Mouse (Mus musculus): Measurements from ENCODE around the gene Il17f. TPM values are rescaled to one million over a fixed set of nuclear protein-coding genes. Genes with fewer than 3 reads are reported as not detected.

Gene Il17f
- polyA plus RNA-seq, 1 experiment from 2014 or later = 0.54 TPM

GRCm38 (mm10) chr1:20817596-20817995, 27.2 kb upstream of the Il17f start:
- peaks cover 45% of the 10 kb centered on the region for H3K36me3 ChIP-seq
- WGBS = 52% methylated on average over 12 of the region's 12 CpGs
- ATAC-seq (ENCODE audit: low FRiP score, low read depth) = no peak

GRCm38 (mm10) chr1:20817172-20817571, 26.8 kb upstream of the Il17f start:
- WGBS = 84% methylated on average over 9 of the region's 9 CpGs
- Histone ChIP-seq H3K9me3 (no peaks in the 10 kb centered on the region), H3K27ac (replicated peaks) (no peak overlapping the region), H3K36me3 (peaks cover 49% of the 10 kb centered on the region), H3K4me2 (replicated peaks) (no peak overlapping the region), H3K4me3 (no peak overlapping the region), H3K9ac (replicated peaks) (no peak overlapping the region), H3K27me3 (no peaks in the 10 kb centered on the region), H3K4me1 (peaks cover 12% of the 10 kb centered on the region)
- no peak for ATAC-seq (ENCODE audit: low FRiP score, low read depth)

More at GRCm38 (mm10) chr1:20817596-20817995, 27.2 kb upstream of the Il17f start:
- Histone ChIP-seq H3K9ac (replicated peaks) (no peak overlapping the region), H3K4me2 (replicated peaks) (peak overlapping the region; percentile 39), H3K27me3 (no peaks in the 10 kb centered on the region), H3K9me3 (no peaks in the 10 kb centered on the region), H3K4me3 (no peak overlapping the region), H3K4me1 (peaks cover 12% of the 10 kb centered on the region), H3K27ac (replicated peaks) (no peak overlapping the region)

GRCm38 (mm10) chr1:20814521-20814920, 24.1 kb upstream of the Il17f start:
- Histone ChIP-seq H3K27ac (replicated peaks) (no peak overlapping the region), H3K9me3 (no peaks in the 10 kb centered on the region), H3K4me2 (replicated peaks) (no peak overlapping the region), H3K27me3 (no peaks in the 10 kb centered on the region), H3K9ac (replicated peaks) (no peak overlapping the region), H3K36me3 (peaks cover 76% of the 10 kb centered on the region), H3K4me1 (peaks cover 12% of the 10 kb centered on the region), H3K4me3 (no peak overlapping the region)
- 94% methylated on average over 8 of the region's 8 CpGs for WGBS
- no peak for ATAC-seq (ENCODE audit: low FRiP score, low read depth)

DNA sequence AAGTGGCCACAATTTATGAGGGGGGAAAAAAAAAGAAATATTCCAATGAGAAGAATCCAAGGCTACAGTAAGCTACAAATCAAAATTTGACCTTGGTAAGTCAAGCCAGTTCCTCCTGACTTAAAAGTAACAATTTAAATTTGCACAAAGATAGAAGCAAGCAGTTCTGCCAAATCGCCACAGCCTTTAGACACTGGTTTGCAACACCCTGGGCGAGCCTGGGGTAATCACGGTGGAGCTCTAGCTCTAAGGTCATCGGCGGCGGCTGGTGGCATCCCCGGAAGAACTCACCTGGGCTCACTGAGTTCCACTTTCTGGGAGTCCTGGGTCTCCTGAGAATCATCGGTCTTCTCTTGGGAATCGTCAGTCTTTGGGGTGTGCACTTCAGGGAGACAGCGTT, 14.1 kb upstream of the Il17f start:
- no peak for ATAC-seq (ENCODE audit: low FRiP score, low read depth)
- Histone ChIP-seq H3K4me3 (no peak overlapping the region), H3K36me3 (peaks cover 89% of the 10 kb centered on the region), H3K4me1 (no peaks in the 10 kb centered on the region), H3K4me2 (replicated peaks) (no peak overlapping the region), H3K9me3 (no peaks in the 10 kb centered on the region), H3K9ac (replicated peaks) (no peak overlapping the region), H3K27ac (replicated peaks) (no peak overlapping the region), H3K27me3 (no peaks in the 10 kb centered on the region)
- WGBS = 96% methylated on average over 10 of the region's 10 CpGs

DNA sequence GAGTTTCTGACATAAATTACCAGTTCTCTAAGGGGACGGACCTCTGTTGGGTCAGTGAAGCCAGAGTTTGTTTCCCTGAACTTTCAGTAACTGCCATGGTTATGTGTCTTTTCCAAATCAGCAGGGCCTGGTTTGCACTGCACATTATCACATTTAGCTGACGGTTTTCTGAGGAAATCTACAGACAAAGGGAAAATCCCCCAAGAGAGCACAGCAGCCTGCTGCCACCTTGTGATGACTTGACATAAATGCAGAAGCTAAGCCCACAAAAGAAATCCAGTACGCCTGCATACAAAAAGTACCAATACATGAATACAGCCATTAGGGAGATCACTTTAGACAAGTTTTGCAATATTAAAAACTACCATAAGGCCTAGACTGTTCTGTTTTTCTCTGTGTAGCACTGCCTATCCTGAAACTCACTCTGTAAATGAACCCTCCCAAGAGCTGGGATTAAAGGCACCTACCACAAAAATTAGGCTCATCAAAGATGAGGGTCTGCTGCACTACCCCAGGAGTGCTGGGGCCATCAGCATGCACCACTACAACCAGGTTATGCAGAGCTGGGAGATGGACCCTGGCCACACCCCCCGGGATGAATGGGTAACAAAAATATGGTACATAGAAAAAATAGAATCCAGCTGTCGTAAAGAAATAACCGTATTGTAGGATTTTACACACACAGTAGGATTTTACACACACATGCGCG, 11.4 kb upstream of the Il17f start:
- no peak overlapping the region; the same call in 1 of the 2 replicates for H3K27ac ChIP-seq (replicated peaks)
- no peak overlapping the region for H3K4me3 ChIP-seq
- H3K9ac ChIP-seq (replicated peaks) = no peak overlapping the region
- WGBS = 77% methylated on average over 8 of the region's 8 CpGs
- H3K36me3 ChIP-seq = peaks cover 68% of the 10 kb centered on the region
- H3K27me3 ChIP-seq = no peaks in the 10 kb centered on the region
- no peaks in the 10 kb centered on the region for H3K9me3 ChIP-seq
- no peak overlapping the region for H3K4me2 ChIP-seq (replicated peaks)
- no peaks in the 10 kb centered on the region for H3K4me1 ChIP-seq
- peak; percentile 69 for ATAC-seq (ENCODE audit: low FRiP score, low read depth)

GRCm38 (mm10) chr1:20801275-20801674, 10.9 kb upstream of the Il17f start:
- H3K9ac ChIP-seq (replicated peaks) = no peak overlapping the region
- H3K9me3 ChIP-seq = no peaks in the 10 kb centered on the region
- no peaks in the 10 kb centered on the region for H3K27me3 ChIP-seq
- peak; percentile 38; the same call in 1 of the 2 replicates for ATAC-seq (ENCODE audit: low FRiP score, low read depth)
- no peak overlapping the region for H3K4me3 ChIP-seq
- 92% methylated on average over 2 of the region's 2 CpGs for WGBS
- H3K27ac ChIP-seq (replicated peaks) = no peak overlapping the region
- H3K36me3 ChIP-seq = peaks cover 63% of the 10 kb centered on the region
- H3K4me2 ChIP-seq (replicated peaks) = no peak overlapping the region
- H3K4me1 ChIP-seq = no peaks in the 10 kb centered on the region

DNA sequence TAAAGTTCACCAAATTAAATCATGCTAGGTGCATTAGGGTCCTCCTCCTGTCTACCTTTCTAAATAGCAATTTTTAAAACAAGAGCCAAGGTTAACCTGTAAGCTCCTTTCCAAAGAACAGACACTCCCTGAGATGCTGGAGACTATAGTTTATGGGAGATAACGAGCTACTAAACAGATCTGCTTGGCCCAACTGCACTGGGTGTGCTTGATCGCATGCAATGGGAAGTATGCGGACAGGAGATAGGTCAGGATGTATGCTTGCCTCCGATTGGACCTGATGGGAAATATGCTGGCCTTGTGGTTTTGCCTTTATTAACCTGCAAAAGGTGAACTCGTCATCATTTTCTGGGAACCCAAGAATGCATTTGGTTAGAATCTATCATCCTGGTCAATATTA, 4.8 kb upstream of the Il17f start:
- WGBS = 95% methylated on average over 5 of the region's 5 CpGs
- no peak for ATAC-seq (ENCODE audit: low FRiP score, low read depth)
- H3K4me2 ChIP-seq (replicated peaks) = no peak overlapping the region
- no peaks in the 10 kb centered on the region for H3K27me3 ChIP-seq
- H3K9me3 ChIP-seq = no peaks in the 10 kb centered on the region
- H3K36me3 ChIP-seq = peaks cover 13% of the 10 kb centered on the region
- no peak overlapping the region for H3K9ac ChIP-seq (replicated peaks)
- H3K27ac ChIP-seq (replicated peaks) = no peak overlapping the region
- H3K4me1 ChIP-seq = no peaks in the 10 kb centered on the region
- no peak overlapping the region for H3K4me3 ChIP-seq

DNA sequence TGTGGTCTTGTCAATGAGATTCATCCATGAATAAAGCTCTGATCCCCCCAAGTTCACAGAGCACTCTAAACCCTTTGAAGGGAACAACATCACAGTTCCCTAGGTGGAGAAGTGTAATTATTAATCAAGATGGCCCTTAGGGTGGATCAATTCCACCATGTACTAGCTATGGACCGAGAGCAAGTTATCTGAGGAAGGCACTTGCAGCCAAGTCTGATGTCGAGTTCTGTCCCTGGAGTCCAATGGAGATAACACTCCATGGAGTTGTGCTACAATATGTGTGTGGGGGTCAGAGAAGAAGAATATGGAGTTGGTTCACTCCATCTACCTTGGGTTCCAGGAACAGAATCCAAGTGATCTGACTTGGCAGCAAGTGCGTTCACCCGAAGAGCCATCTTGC, 4.3 kb upstream of the Il17f start:
- Histone ChIP-seq H3K9me3 (no peaks in the 10 kb centered on the region), H3K4me1 (no peaks in the 10 kb centered on the region), H3K27me3 (no peaks in the 10 kb centered on the region), H3K4me2 (replicated peaks) (no peak overlapping the region), H3K4me3 (no peak overlapping the region), H3K9ac (replicated peaks) (no peak overlapping the region), H3K27ac (replicated peaks) (no peak overlapping the region), H3K36me3 (peaks cover 8% of the 10 kb centered on the region)
- 93% methylated on average over 4 of the region's 4 CpGs for WGBS
- no peak for ATAC-seq (ENCODE audit: low FRiP score, low read depth)

GRCm38 (mm10) chr1:20791414-20791813, 997 bp upstream of the Il17f start:
- no peaks in the 10 kb centered on the region for H3K9me3 ChIP-seq
- no peak for ATAC-seq (ENCODE audit: low FRiP score, low read depth)

DNA sequence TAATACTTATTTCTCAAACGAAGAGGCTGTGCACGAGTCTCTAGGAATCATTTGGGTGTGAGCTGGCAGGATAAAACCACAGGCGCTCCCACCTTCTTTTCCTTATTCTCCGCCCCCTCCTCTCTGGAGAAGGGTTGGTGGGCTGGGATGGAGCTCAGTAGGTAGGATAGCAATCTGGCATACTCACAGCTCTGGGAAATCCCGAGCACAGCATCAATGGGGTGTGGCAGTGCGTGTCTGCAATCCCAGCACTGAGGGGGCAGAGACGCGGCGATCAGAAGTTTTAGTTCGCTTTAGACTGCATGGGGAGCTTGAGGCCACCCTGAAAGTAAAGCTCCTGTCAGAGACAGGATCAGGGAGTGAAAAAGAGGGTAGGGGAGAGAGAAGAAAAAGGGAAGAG, 2.0 kb downstream of the Il17f start:
- no peak overlapping the region for H3K4me2 ChIP-seq (replicated peaks)
- no peak overlapping the region for H3K9ac ChIP-seq (replicated peaks)
- H3K4me1 ChIP-seq = no peaks in the 10 kb centered on the region
- no peak overlapping the region for H3K27ac ChIP-seq (replicated peaks)
- no peak overlapping the region for H3K4me3 ChIP-seq
- H3K9me3 ChIP-seq = no peaks in the 10 kb centered on the region
- H3K27me3 ChIP-seq = no peaks in the 10 kb centered on the region
- ATAC-seq (ENCODE audit: low FRiP score, low read depth) = no peak
- no peaks in the 10 kb centered on the region for H3K36me3 ChIP-seq
- 45% methylated on average over 10 of the region's 10 CpGs for WGBS

More at GRCm38 (mm10) chr1:20791414-20791813, 997 bp upstream of the Il17f start:
- no peaks in the 10 kb centered on the region for H3K27me3 ChIP-seq
- no peak overlapping the region for H3K4me2 ChIP-seq (replicated peaks)
- H3K27ac ChIP-seq (replicated peaks) = no peak overlapping the region
- no peak overlapping the region for H3K4me3 ChIP-seq
- no peaks in the 10 kb centered on the region for H3K36me3 ChIP-seq
- 81% methylated on average over 7 of the region's 7 CpGs for WGBS
- H3K9ac ChIP-seq (replicated peaks) = no peak overlapping the region
- H3K4me1 ChIP-seq = no peaks in the 10 kb centered on the region

DNA sequence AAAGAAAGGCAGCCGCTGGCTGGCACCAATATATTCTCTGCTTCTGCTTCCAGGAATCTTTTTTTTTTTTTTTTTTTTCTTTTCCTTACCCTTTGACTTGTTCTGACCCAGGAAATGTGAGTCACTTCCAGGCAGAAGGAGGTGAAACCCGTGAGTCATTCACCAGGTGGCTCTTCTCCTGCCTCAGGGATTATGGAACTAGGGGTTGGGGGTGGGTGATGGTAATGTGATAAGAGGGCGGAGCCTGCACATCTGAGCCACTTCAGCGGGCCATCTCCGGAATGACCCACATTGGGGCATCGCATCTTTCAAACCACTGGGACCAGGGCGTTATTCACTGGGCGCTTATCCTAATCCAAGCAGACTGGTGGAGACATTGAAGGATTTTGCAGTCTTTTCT, 3.4 kb downstream of the Il17f start:
- H3K27me3 ChIP-seq = no peaks in the 10 kb centered on the region
- no peak overlapping the region for H3K4me3 ChIP-seq
- H3K9ac ChIP-seq (replicated peaks) = no peak overlapping the region
- WGBS = 52% methylated on average over 8 of the region's 8 CpGs
- no peak overlapping the region for H3K27ac ChIP-seq (replicated peaks)
- no peak overlapping the region for H3K4me2 ChIP-seq (replicated peaks)
- H3K4me1 ChIP-seq = no peaks in the 10 kb centered on the region
- H3K9me3 ChIP-seq = no peaks in the 10 kb centered on the region
- ATAC-seq (ENCODE audit: low FRiP score, low read depth) = no peak; the same call in 1 of the 2 replicates
- no peaks in the 10 kb centered on the region for H3K36me3 ChIP-seq

DNA sequence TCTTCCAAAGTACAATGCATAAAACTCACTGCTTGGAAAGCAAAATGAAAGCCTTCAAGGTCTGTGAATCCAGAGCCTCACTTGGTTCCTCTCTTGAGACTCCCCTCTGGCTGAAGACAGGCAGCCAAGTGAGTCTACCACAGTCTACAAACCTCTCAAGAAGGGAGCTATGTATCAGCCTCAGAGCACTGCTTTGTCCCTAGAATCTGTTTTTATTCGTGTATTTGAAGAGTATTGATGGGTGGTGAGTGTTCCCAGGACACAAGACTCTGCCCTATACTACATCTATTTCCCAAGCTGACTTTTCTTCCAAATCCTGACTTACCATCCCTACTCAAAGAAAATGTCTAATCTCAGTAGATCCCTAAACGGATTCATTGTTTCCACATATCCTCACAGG, 12.1 kb downstream of the Il17f start:
- Histone ChIP-seq H3K4me2 (replicated peaks) (no peak overlapping the region), H3K9ac (replicated peaks) (no peak overlapping the region), H3K27ac (replicated peaks) (no peak overlapping the region), H3K4me3 (no peak overlapping the region), H3K27me3 (no peaks in the 10 kb centered on the region), H3K9me3 (peaks cover 3% of the 10 kb centered on the region; the same call in 1 of the 2 replicates), H3K4me1 (no peaks in the 10 kb centered on the region), H3K36me3 (no peaks in the 10 kb centered on the region)
- ATAC-seq (ENCODE audit: low FRiP score, low read depth) = no peak
- WGBS = 76% methylated on average over 2 of the region's 2 CpGs
